Mouse (Mus musculus): ENCODE results near the gene Il11ra1. TPM values are rescaled to one million over a fixed set of nuclear protein-coding genes. Genes with fewer than 3 reads are reported as not detected.
"Not testable (repeated sequence)": the region's sequence is repeated elsewhere in the genome, so short reads cannot be mapped to it uniquely, and the experiment has no call there.

The Il11ra1 gene
- polyA plus RNA-seq, 1 experiment from 2014 or later = 111 TPM

GRCm38 (mm10) chr4:41684931-41685453, 14.8 kb upstream of the Il11ra1 start:
- H3K27ac ChIP-seq (ENCODE audit: low read length); H3K9ac ChIP-seq (ENCODE audit: low read length); H3K27me3 ChIP-seq (ENCODE audit: control insufficient read depth, insufficient read depth, low read depth, low read length); H3K9me3 ChIP-seq (ENCODE audit: control insufficient read depth, low read length); H3K4me1 ChIP-seq (replicated peaks; ENCODE audit: control insufficient read depth, insufficient read depth, low read length); H3K4me2 ChIP-seq (ENCODE audit: low read depth, low read length); H3K4me3 ChIP-seq (ENCODE audit: low read length); H3K36me3 ChIP-seq (ENCODE audit: control insufficient read depth, insufficient read depth, low read length): not testable (repeated sequence)
- WGBS = 1% methylated on average over 14 of the region's 14 CpGs
- ATAC-seq (ENCODE audit: low read depth) = peak; percentile 22; the same call in 1 of the 2 replicates

GRCm38 (mm10) chr4:41685882-41686492, 13.8 kb upstream of the Il11ra1 start:
- H3K4me2 ChIP-seq (ENCODE audit: low read depth, low read length); H3K4me1 ChIP-seq (replicated peaks; ENCODE audit: control insufficient read depth, insufficient read depth, low read length); H3K27me3 ChIP-seq (ENCODE audit: control insufficient read depth, insufficient read depth, low read depth, low read length); H3K9ac ChIP-seq (ENCODE audit: low read length); ATAC-seq (ENCODE audit: low read depth); H3K36me3 ChIP-seq (ENCODE audit: control insufficient read depth, insufficient read depth, low read length); H3K9me3 ChIP-seq (ENCODE audit: control insufficient read depth, low read length); H3K4me3 ChIP-seq (ENCODE audit: low read length); H3K27ac ChIP-seq (ENCODE audit: low read length): not testable (repeated sequence)
- WGBS = 62% methylated on average over 9 of the region's 10 CpGs

- not testable (repeated sequence) for H3K9me3 ChIP-seq (ENCODE audit: control insufficient read depth, low read length); H3K4me3 ChIP-seq (ENCODE audit: low read length); H3K36me3 ChIP-seq (ENCODE audit: control insufficient read depth, insufficient read depth, low read length); H3K4me2 ChIP-seq (ENCODE audit: low read depth, low read length); H3K27ac ChIP-seq (ENCODE audit: low read length); H3K9ac ChIP-seq (ENCODE audit: low read length); ATAC-seq (ENCODE audit: low read depth); H3K27me3 ChIP-seq (ENCODE audit: control insufficient read depth, insufficient read depth, low read depth, low read length); H3K4me1 ChIP-seq (replicated peaks; ENCODE audit: control insufficient read depth, insufficient read depth, low read length)
- 41% methylated on average over 1 of the region's 1 CpGs for WGBS
Observed at GRCm38 (mm10) chr4:41688562-41688961, 11.2 kb upstream of the Il11ra1 start.

GRCm38 (mm10) chr4:41690014-41690413, 9.8 kb upstream of the Il11ra1 start:
- peak; percentile 66; the same call in 1 of the 2 replicates for ATAC-seq (ENCODE audit: low read depth)
- H3K9me3 ChIP-seq (ENCODE audit: control insufficient read depth, low read length); H3K27ac ChIP-seq (ENCODE audit: low read length); H3K36me3 ChIP-seq (ENCODE audit: control insufficient read depth, insufficient read depth, low read length); H3K27me3 ChIP-seq (ENCODE audit: control insufficient read depth, insufficient read depth, low read depth, low read length); H3K4me2 ChIP-seq (ENCODE audit: low read depth, low read length); H3K9ac ChIP-seq (ENCODE audit: low read length); H3K4me3 ChIP-seq (ENCODE audit: low read length); H3K4me1 ChIP-seq (replicated peaks; ENCODE audit: control insufficient read depth, insufficient read depth, low read length): not testable (repeated sequence)
- WGBS = no CpG with 5 or more reads among the region's 4 CpGs

GRCm38 (mm10) chr4:41693511-41693910, 6.3 kb upstream of the Il11ra1 start:
- not testable (repeated sequence) for H3K27me3 ChIP-seq (ENCODE audit: control insufficient read depth, insufficient read depth, low read depth, low read length); H3K9ac ChIP-seq (ENCODE audit: low read length); H3K4me3 ChIP-seq (ENCODE audit: low read length); H3K4me1 ChIP-seq (replicated peaks; ENCODE audit: control insufficient read depth, insufficient read depth, low read length); H3K36me3 ChIP-seq (ENCODE audit: control insufficient read depth, insufficient read depth, low read length); H3K27ac ChIP-seq (ENCODE audit: low read length); H3K4me2 ChIP-seq (ENCODE audit: low read depth, low read length); H3K9me3 ChIP-seq (ENCODE audit: control insufficient read depth, low read length); ATAC-seq (ENCODE audit: low read depth)
- 17% methylated on average over 4 of the region's 4 CpGs for WGBS

- Histone ChIP-seq H3K4me2 (ENCODE audit: low read depth, low read length) (peak overlapping the region; percentile 35; the same call in 1 of the 2 replicates), H3K4me3 (ENCODE audit: low read length) (peak overlapping the region; percentile 19; the same call in 1 of the 2 replicates)
- whole genome bisulfite sequencing = 3% methylated on average over 11 of the region's 38 CpGs
- not testable (repeated sequence) for H3K9me3 ChIP-seq (ENCODE audit: control insufficient read depth, low read length); H3K9ac ChIP-seq (ENCODE audit: low read length); ATAC-seq (ENCODE audit: low read depth); H3K4me1 ChIP-seq (replicated peaks; ENCODE audit: control insufficient read depth, insufficient read depth, low read length); H3K27me3 ChIP-seq (ENCODE audit: control insufficient read depth, insufficient read depth, low read depth, low read length); H3K27ac ChIP-seq (ENCODE audit: low read length); H3K36me3 ChIP-seq (ENCODE audit: control insufficient read depth, insufficient read depth, low read length)
Observed at GRCm38 (mm10) chr4:41695800-41696199, 4.0 kb upstream of the Il11ra1 start.

- not testable (repeated sequence) for H3K4me2 ChIP-seq (ENCODE audit: low read depth, low read length); H3K4me3 ChIP-seq (ENCODE audit: low read length); H3K4me1 ChIP-seq (replicated peaks; ENCODE audit: control insufficient read depth, insufficient read depth, low read length); ATAC-seq (ENCODE audit: low read depth); H3K27ac ChIP-seq (ENCODE audit: low read length); H3K9ac ChIP-seq (ENCODE audit: low read length); H3K27me3 ChIP-seq (ENCODE audit: control insufficient read depth, insufficient read depth, low read depth, low read length); H3K9me3 ChIP-seq (ENCODE audit: control insufficient read depth, low read length); H3K36me3 ChIP-seq (ENCODE audit: control insufficient read depth, insufficient read depth, low read length)
- 13% methylated on average over 9 of the region's 15 CpGs for WGBS
Observed at GRCm38 (mm10) chr4:41696452-41696851, 3.3 kb upstream of the Il11ra1 start.

GRCm38 (mm10) chr4:41696930-41697841, 2.6 kb upstream of the Il11ra1 start, which contains the start of gene Cntfr:
Gene Cntfr, minus strand, starts transcription at chr4:41697089.
- H3K4me3 ChIP-seq (ENCODE audit: low read length); H3K9ac ChIP-seq (ENCODE audit: low read length); H3K36me3 ChIP-seq (ENCODE audit: control insufficient read depth, insufficient read depth, low read length); H3K27ac ChIP-seq (ENCODE audit: low read length); H3K9me3 ChIP-seq (ENCODE audit: control insufficient read depth, low read length); H3K4me1 ChIP-seq (replicated peaks; ENCODE audit: control insufficient read depth, insufficient read depth, low read length); H3K27me3 ChIP-seq (ENCODE audit: control insufficient read depth, insufficient read depth, low read depth, low read length); ATAC-seq (ENCODE audit: low read depth): not testable (repeated sequence)
- WGBS = 14% methylated on average over 31 of the region's 40 CpGs
- peak within 1 kb of the TSS; percentile 35 for H3K4me2 ChIP-seq (ENCODE audit: low read depth, low read length)

GRCm38 (mm10) chr4:41698421-41699016, 1.3 kb upstream of the Il11ra1 start:
- 6% methylated on average over 13 of the region's 32 CpGs for WGBS
- H3K4me2 ChIP-seq (ENCODE audit: low read depth, low read length) = peak overlapping the region; percentile 8; the same call in 1 of the 2 replicates
- not testable (repeated sequence) for ATAC-seq (ENCODE audit: low read depth); H3K4me3 ChIP-seq (ENCODE audit: low read length); H3K36me3 ChIP-seq (ENCODE audit: control insufficient read depth, insufficient read depth, low read length); H3K9ac ChIP-seq (ENCODE audit: low read length); H3K9me3 ChIP-seq (ENCODE audit: control insufficient read depth, low read length); H3K4me1 ChIP-seq (replicated peaks; ENCODE audit: control insufficient read depth, insufficient read depth, low read length); H3K27me3 ChIP-seq (ENCODE audit: control insufficient read depth, insufficient read depth, low read depth, low read length); H3K27ac ChIP-seq (ENCODE audit: low read length)

Data from lung, embryonic 16.5 days (tissue).